Mouse (Mus musculus) layer of hippocampus, adult 8-10 months (tissue): ENCODE data around the gene Gpr84. TPM values are rescaled to one million over a fixed set of nuclear protein-coding genes. Genes with fewer than 3 reads are reported as not detected.

ENCODE experiments used
- DNase-seq, 2 experiments: peaks; one replicate each; pipeline ENCODE4 v3.0.0; 2022; ENCODE audit warnings: low spot score in 2 of 2
- total RNA-seq, 4 experiments: library from RNA; stranded (reverse); gene quantifications; 2 replicates each; pipeline ENCODE4 v1.2.4; 2022

Gene Gpr84
- total RNA-seq, 4 experiments from 2014 or later: 0.35 to 9.3 (median 4.4) TPM

GRCm38 (mm10) chr15:103307125-103307524 is 3.3 kb downstream of the Gpr84 start:
- peak; percentile 84 to 95 for DNase-seq

GRCm38 (mm10) chr15:103305792-103306645 is 4.4 kb downstream of the Gpr84 start:
- no peak for DNase-seq

- peak; percentile 98 for DNase-seq
These were observed 5.2 kb downstream of the Gpr84 start for GRCm38 (mm10) chr15:103305070-103305678.

- no peak for DNase-seq
These were observed 5.8 kb downstream of the Gpr84 start for GRCm38 (mm10) chr15:103304616-103304969.

GRCm38 (mm10) chr15:103303916-103304615 is 6.3 kb downstream of the Gpr84 start:
- DNase-seq: no peak

- no peak for DNase-seq
These were observed 7.9 kb downstream of the Gpr84 start for GRCm38 (mm10) chr15:103302341-103303021.

- no peak for DNase-seq
These were observed 8.7 kb downstream of the Gpr84 start for GRCm38 (mm10) chr15:103301547-103302340.

GRCm38 (mm10) chr15:103301046-103301445 is 9.4 kb downstream of the Gpr84 start:
- no peak for DNase-seq

- no peak for DNase-seq
These were observed 9.9 kb downstream of the Gpr84 start for GRCm38 (mm10) chr15:103300560-103300959.

- DNase-seq: peak in 1 of 2 experiments; percentile 53
These were observed 10.3 kb downstream of the Gpr84 start for GRCm38 (mm10) chr15:103300067-103300471.

- DNase-seq: no peak
These were observed 10.8 kb downstream of the Gpr84 start for GRCm38 (mm10) chr15:103299644-103300043.

GRCm38 (mm10) chr15:103298861-103299616 is 11.4 kb downstream of the Gpr84 start:
- DNase-seq: no peak

- no peak for DNase-seq
These were observed 12.4 kb downstream of the Gpr84 start for GRCm38 (mm10) chr15:103298026-103298425.

GRCm38 (mm10) chr15:103297313-103297712 is 13.1 kb downstream of the Gpr84 start:
- no peak for DNase-seq

- no peak for DNase-seq
These were observed 14.6 kb downstream of the Gpr84 start for GRCm38 (mm10) chr15:103295851-103296250.

- no peak for DNase-seq
These were observed 15.8 kb downstream of the Gpr84 start for GRCm38 (mm10) chr15:103294649-103295048.

GRCm38 (mm10) chr15:103293375-103293774 is 17.0 kb downstream of the Gpr84 start:
- DNase-seq: no peak

- DNase-seq: no peak
These were observed 17.6 kb downstream of the Gpr84 start for GRCm38 (mm10) chr15:103292673-103293345.

- DNase-seq: no peak
These were observed 19.6 kb downstream of the Gpr84 start for GRCm38 (mm10) chr15:103290843-103291242.
